Mouse (Mus musculus) lung, adult 18-20 months (tissue): Measurements from ENCODE around the gene Dusp10.

Experiments used
- DNase-seq, 2 experiments: peaks; one replicate each; pipeline ENCODE4 v3.0.0; 2022; ENCODE audit warnings: mixed read lengths in 2 of 2

Gene Dusp10

GRCm38 (mm10) chr1:184107448-184107847 is 94.3 kb downstream of the Dusp10 start:
- DNase-seq = no peak

DNA sequence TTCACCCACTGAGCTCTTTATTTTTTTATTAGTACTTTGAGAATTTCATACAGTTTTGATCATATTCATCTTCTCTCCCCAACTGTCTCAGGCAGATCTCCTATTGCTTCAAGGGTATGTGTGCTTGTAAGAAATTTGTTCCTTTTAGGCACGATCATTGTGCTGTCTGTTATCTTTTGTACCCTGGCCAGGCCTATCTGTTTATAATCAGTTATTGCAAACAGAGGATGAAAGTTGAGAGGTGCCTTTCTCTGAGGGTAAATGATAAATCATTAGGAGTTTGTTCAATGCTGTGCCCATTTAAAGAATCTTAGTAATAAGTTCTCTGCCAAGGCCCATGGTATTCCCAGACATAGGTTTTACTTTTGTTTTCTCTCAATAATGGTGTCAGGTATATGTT is 95.2 kb downstream of the Dusp10 start:
- no peak for DNase-seq

- DNase-seq = no peak
Measured at GRCm38 (mm10) chr1:184117586-184117985, 104.5 kb downstream of the Dusp10 start.

DNA sequence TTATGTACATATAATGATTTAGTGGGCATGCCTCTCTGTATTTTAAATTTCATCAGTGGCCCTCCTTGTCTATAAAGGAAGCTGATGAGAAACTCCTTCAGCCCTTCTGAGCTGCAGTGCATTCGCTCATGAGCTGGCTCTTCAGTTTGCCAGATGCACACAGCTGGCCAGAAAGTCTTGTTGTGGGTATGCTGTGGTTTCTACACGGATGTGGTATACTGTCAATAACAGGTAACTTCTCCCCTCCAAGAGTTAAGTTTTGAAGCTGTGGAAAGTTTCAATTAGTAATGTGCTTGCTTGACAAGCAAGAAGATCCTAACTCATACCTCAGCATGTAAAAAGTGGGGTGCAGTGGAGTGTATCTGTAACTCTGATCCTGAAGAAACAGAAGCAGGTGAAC is 104.9 kb downstream of the Dusp10 start:
- DNase-seq = no peak

GRCm38 (mm10) chr1:184118586-184118985 is 105.5 kb downstream of the Dusp10 start:
- no peak for DNase-seq
